In genomic region chr16:38095181-38095851, GRCm38 (mm10) we compare ENCODE assay signal across 14 mouse cellular contexts. TPM values are rescaled to one million over a fixed set of nuclear protein-coding genes. Genes with fewer than 3 reads are reported as not detected.
DNase-seq lines count a peak whose midpoint lies in the region; ATAC-seq lines count a peak whose summit lies in the region.
"Had no signal": no experiment of that assay in that cellular context is flagged by ENCODE, and none has a peak within 500 bp of the region (broad histone marks: within the 10 kb centered on the region; RNA-seq: fewer than 3 reads in every experiment).

No protein-coding gene starts in this region.

- H3K36me3 ChIP-seq in intestine, embryonic 14.5 days (ENCODE audit: control insufficient read depth, insufficient read depth, low read length) = peaks cover 11% of the 10 kb centered on the region; the same call in 1 of the 2 replicates
- H3K36me3 ChIP-seq in intestine, embryonic 16.5 days (ENCODE audit: control insufficient read depth, insufficient read depth, low read length) = peaks cover 4% of the 10 kb centered on the region
- H3K36me3 ChIP-seq in hindbrain, embryonic 12.5 days = peaks cover 5% of the 10 kb centered on the region
- peaks cover 3% of the 10 kb centered on the region; the same call in 1 of the 2 replicates for H3K36me3 ChIP-seq in midbrain, embryonic 16.5 days (ENCODE audit: control insufficient read depth, insufficient read depth, low read length)

- no peaks in the 10 kb centered on the region for H3K27me3 ChIP-seq in intestine, embryonic 14.5 days (replicated peaks; ENCODE audit: control insufficient read depth, insufficient read depth, low read length)
- no peaks in the 10 kb centered on the region for H3K27me3 ChIP-seq in intestine, embryonic 16.5 days (replicated peaks; ENCODE audit: control insufficient read depth, insufficient read depth, low read length)
- no peaks in the 10 kb centered on the region for H3K27me3 ChIP-seq in hindbrain, embryonic 12.5 days
- H3K27me3 ChIP-seq in midbrain, embryonic 16.5 days (ENCODE audit: control insufficient read depth, insufficient read depth, low read depth, low read length) = no peaks in the 10 kb centered on the region
- H3K27me3 ChIP-seq: heart, embryonic 13.5 days; limb, embryonic 15.5 days had no signal

- H3K4me3 ChIP-seq in intestine, embryonic 14.5 days (ENCODE audit: low read depth, low read length) = no peak overlapping the region
- no peak overlapping the region for H3K4me3 ChIP-seq in intestine, embryonic 16.5 days (ENCODE audit: low read length)
- H3K4me3 ChIP-seq in hindbrain, embryonic 12.5 days = peak overlapping the region; percentile 18
- H3K4me3 ChIP-seq in midbrain, embryonic 16.5 days (ENCODE audit: low read depth, low read length) = peak overlapping the region; percentile 21; the same call in 1 of the 2 replicates
- H3K4me3 ChIP-seq: heart, embryonic 13.5 days; limb, embryonic 15.5 days had no signal

- 0 out of 2 replicates have a peak, but pooled peaks cover 2% of the 10 kb centered on the region for H3K9me3 ChIP-seq in intestine, embryonic 14.5 days (ENCODE audit: control insufficient read depth, low read length)
- no peaks in the 10 kb centered on the region for H3K9me3 ChIP-seq in intestine, embryonic 16.5 days (ENCODE audit: control insufficient read depth, low read length)
- no peaks in the 10 kb centered on the region for H3K9me3 ChIP-seq in hindbrain, embryonic 12.5 days (replicated peaks)
- no peaks in the 10 kb centered on the region for H3K9me3 ChIP-seq in midbrain, embryonic 16.5 days (replicated peaks; ENCODE audit: control insufficient read depth, low read length, poor library complexity, severe bottlenecking)
- H3K9me3 ChIP-seq: heart, embryonic 13.5 days; limb, embryonic 15.5 days had no signal

- H3K9ac ChIP-seq in intestine, embryonic 14.5 days (ENCODE audit: low read length) = no peak overlapping the region
- H3K9ac ChIP-seq in intestine, embryonic 16.5 days (ENCODE audit: low read depth, low read length) = no peak overlapping the region
- H3K9ac ChIP-seq in hindbrain, embryonic 12.5 days = no peak overlapping the region
- H3K9ac ChIP-seq in midbrain, embryonic 16.5 days (ENCODE audit: low read depth, low read length) = peak overlapping the region; percentile 11; the same call in 1 of the 2 replicates
- H3K9ac ChIP-seq: heart, embryonic 13.5 days; limb, embryonic 15.5 days had no signal

- DNase-seq in intestine, embryonic 14.5 days (ENCODE audit: low spot score) = no peak
- peak; percentile 23 for DNase-seq in NIH3T3 (ENCODE audit: low read depth)
- no peak for DNase-seq in right cerebral cortex, postnatal 25 days
- no peak for DNase-seq in spleen, postnatal 10 days (ENCODE audit: low spot score in 2 of 2)
- DNase-seq in ovary, adult 18-20 months (ENCODE audit: low spot score) = no peak
- DNase-seq: cerebellum, adult 8-10 months; kidney, adult 2 months had no signal

- H3K4me1 ChIP-seq in intestine, embryonic 14.5 days (replicated peaks; ENCODE audit: control insufficient read depth, insufficient read depth, low read length) = peaks cover 24% of the 10 kb centered on the region
- peaks cover 30% of the 10 kb centered on the region for H3K4me1 ChIP-seq in intestine, embryonic 16.5 days (ENCODE audit: control insufficient read depth, insufficient read depth, low read length)
- peaks cover 40% of the 10 kb centered on the region for H3K4me1 ChIP-seq in hindbrain, embryonic 12.5 days
- H3K4me1 ChIP-seq in midbrain, embryonic 16.5 days (ENCODE audit: control insufficient read depth, insufficient read depth, low read length) = peaks cover 52% of the 10 kb centered on the region

- H3K27ac ChIP-seq in intestine, embryonic 14.5 days (ENCODE audit: low read depth) = no peak overlapping the region
- H3K27ac ChIP-seq in intestine, embryonic 16.5 days (ENCODE audit: low read length) = no peak overlapping the region
- H3K27ac ChIP-seq in hindbrain, embryonic 12.5 days = no peak overlapping the region
- H3K27ac ChIP-seq in midbrain, embryonic 16.5 days (ENCODE audit: low read length) = no peak overlapping the region
- H3K27ac ChIP-seq: heart, embryonic 13.5 days; limb, embryonic 15.5 days; macrophage had no signal

- 0 out of 2 replicates have a peak overlapping the region, but pooled peaks have one; percentile 8 for H3K4me2 ChIP-seq in intestine, embryonic 14.5 days (ENCODE audit: low read length)
- no peak overlapping the region for H3K4me2 ChIP-seq in intestine, embryonic 16.5 days (ENCODE audit: low read depth, low read length)
- H3K4me2 ChIP-seq in hindbrain, embryonic 12.5 days (replicated peaks) = peak overlapping the region; percentile 90
- peak overlapping the region; percentile 61 for H3K4me2 ChIP-seq in midbrain, embryonic 16.5 days (ENCODE audit: low read length)
- H3K4me2 ChIP-seq: limb, embryonic 15.5 days had no signal

- 56% methylated on average over 5 of the region's 5 CpGs for WGBS in intestine, embryonic 14.5 days
- 52% methylated on average over 5 of the region's 5 CpGs for WGBS in intestine, embryonic 16.5 days
- WGBS in hindbrain, embryonic 12.5 days = 85% methylated on average over 5 of the region's 5 CpGs
- 76% methylated on average over 5 of the region's 5 CpGs for WGBS in midbrain, embryonic 16.5 days

- ATAC-seq in intestine, embryonic 14.5 days (replicated peaks; ENCODE audit: low FRiP score, low TSS enrichment, low read depth) = no peak
- no peak for ATAC-seq in intestine, embryonic 16.5 days
- no peak for ATAC-seq in hindbrain, embryonic 12.5 days (ENCODE audit: low FRiP score)
- ATAC-seq in midbrain, embryonic 16.5 days = no peak
- ATAC-seq: CD4-positive, CD25-positive, alpha-beta regulatory T cell, adult 4 months had no signal

RNA-seq across cellular contexts. Expression of gene Gsk3b, which starts 6.5 kb away (rescaled TPM):
- 63.9 and 66.0 TPM in 2 replicates for polyA plus RNA-seq in intestine, embryonic 14.5 days (2014; fragmentation: Nextera tagmentation; extraction: Ambion mirVana)
- polyA plus RNA-seq in intestine, embryonic 16.5 days (2015; fragmentation: Nextera tagmentation; extraction: Ambion mirVana) = 34.3 and 34.6 TPM in 2 replicates
- polyA plus RNA-seq in hindbrain, embryonic 12.5 days (2016; fragmentation: Nextera tagmentation; extraction: Ambion mirVana) = 139 and 145 TPM in 2 replicates
- 138 and 153 TPM in 2 replicates for polyA plus RNA-seq in midbrain, embryonic 16.5 days (2015; fragmentation: Nextera tagmentation; extraction: Ambion mirVana)

Comparison
In these comparisons a context has a peak if more than half of its experiments do, and no peak if none do; other contexts are left out.
1. H3K4me3 ChIP-seq: peak in hindbrain, embryonic 12.5 days (single experiment) and midbrain, embryonic 16.5 days (single experiment); none in intestine, embryonic 14.5 days (single experiment) and intestine, embryonic 16.5 days (single experiment).